In the genomic region with DNA sequence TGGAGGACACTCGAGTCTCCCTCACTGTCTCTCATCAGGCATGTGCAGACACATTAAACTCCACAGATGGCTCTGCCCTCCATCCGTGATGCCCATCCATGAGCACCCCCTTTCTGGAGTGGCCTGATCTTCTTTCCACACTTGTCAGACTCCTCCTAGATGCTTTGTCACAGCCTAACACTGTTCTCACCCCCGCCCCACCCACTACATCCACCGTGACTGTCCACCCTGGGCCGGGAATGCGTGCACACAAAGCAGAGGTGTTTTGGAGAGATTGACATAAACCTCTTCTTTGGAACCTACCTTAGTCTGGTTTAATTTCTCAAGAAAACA, we compare ENCODE assay signal across 17 mouse cellular contexts.
DNase-seq lines count a peak whose midpoint lies in the region; ATAC-seq and TF ChIP-seq lines count a peak whose summit lies in the region.
"Had no signal": no experiment of that assay in that cellular context is flagged by ENCODE, and none has a peak within 500 bp of the region (broad histone marks: within the 10 kb centered on the region; RNA-seq: fewer than 3 reads in every experiment).

No protein-coding gene starts in this region.

- H3K4me2 ChIP-seq in forebrain, embryonic 14.5 days (ENCODE audit: low read length) = no peak overlapping the region
- no peak overlapping the region for H3K4me2 ChIP-seq in forebrain, postnatal 0 days (ENCODE audit: low read depth)
- H3K4me2 ChIP-seq in hindbrain, embryonic 15.5 days = no peak overlapping the region
- no peak overlapping the region for H3K4me2 ChIP-seq in hindbrain, embryonic 11.5 days (replicated peaks; ENCODE audit: low read depth, low read length)
- H3K4me2 ChIP-seq in neural tube, embryonic 14.5 days (ENCODE audit: low read depth, low read length) = no peak overlapping the region
- no peak overlapping the region for H3K4me2 ChIP-seq in neural tube, embryonic 15.5 days
- H3K4me2 ChIP-seq: intestine, embryonic 15.5 days; limb, embryonic 12.5 days; liver, embryonic 12.5 days; midbrain, embryonic 12.5 days had no signal

- no peak overlapping the region for H3K9ac ChIP-seq in forebrain, embryonic 14.5 days (ENCODE audit: low read length)
- no peak overlapping the region for H3K9ac ChIP-seq in forebrain, postnatal 0 days
- no peak overlapping the region for H3K9ac ChIP-seq in hindbrain, embryonic 15.5 days
- H3K9ac ChIP-seq in hindbrain, embryonic 11.5 days (ENCODE audit: low read depth, low read length) = no peak overlapping the region
- H3K9ac ChIP-seq in neural tube, embryonic 14.5 days (replicated peaks; ENCODE audit: low read depth, low read length) = no peak overlapping the region
- no peak overlapping the region for H3K9ac ChIP-seq in neural tube, embryonic 15.5 days (replicated peaks)
- H3K9ac ChIP-seq: intestine, embryonic 15.5 days; limb, embryonic 12.5 days; liver, embryonic 12.5 days; midbrain, embryonic 12.5 days had no signal

- no peak for TF ChIP-seq CTCF in forebrain, postnatal 0 days (IDR thresholded peaks at IDR 0.05; ENCODE audit: low read depth)

- no peaks in the 10 kb centered on the region for H3K36me3 ChIP-seq in forebrain, embryonic 14.5 days (ENCODE audit: control insufficient read depth, insufficient read depth, low read length)
- H3K36me3 ChIP-seq in forebrain, postnatal 0 days (ENCODE audit: insufficient read depth) = no peaks in the 10 kb centered on the region
- no peaks in the 10 kb centered on the region for H3K36me3 ChIP-seq in hindbrain, embryonic 15.5 days
- H3K36me3 ChIP-seq in hindbrain, embryonic 11.5 days (ENCODE audit: control insufficient read depth, insufficient read depth, low read length) = no peaks in the 10 kb centered on the region
- no peaks in the 10 kb centered on the region for H3K36me3 ChIP-seq in neural tube, embryonic 14.5 days (ENCODE audit: control insufficient read depth, insufficient read depth, low read length)
- H3K36me3 ChIP-seq in neural tube, embryonic 15.5 days = no peaks in the 10 kb centered on the region
- H3K36me3 ChIP-seq: intestine, embryonic 15.5 days; limb, embryonic 12.5 days; liver, embryonic 12.5 days; midbrain, embryonic 12.5 days had no signal

- H3K4me3 ChIP-seq in forebrain, embryonic 14.5 days (ENCODE audit: low read depth, low read length) = no peak overlapping the region
- H3K4me3 ChIP-seq in forebrain, postnatal 0 days (ENCODE audit: low read depth, low read length) = no peak overlapping the region
- no peak overlapping the region for H3K4me3 ChIP-seq in hindbrain, embryonic 15.5 days
- H3K4me3 ChIP-seq in hindbrain, embryonic 11.5 days (ENCODE audit: low read depth, low read length) = no peak overlapping the region
- no peak overlapping the region for H3K4me3 ChIP-seq in neural tube, embryonic 14.5 days (ENCODE audit: low read depth, low read length)
- H3K4me3 ChIP-seq in neural tube, embryonic 15.5 days (replicated peaks) = no peak overlapping the region
- H3K4me3 ChIP-seq: intestine, embryonic 15.5 days; limb, embryonic 12.5 days; liver, embryonic 12.5 days; midbrain, embryonic 12.5 days had no signal

- no peaks in the 10 kb centered on the region for H3K9me3 ChIP-seq in forebrain, embryonic 14.5 days (replicated peaks; ENCODE audit: control insufficient read depth, low read length)
- no peaks in the 10 kb centered on the region for H3K9me3 ChIP-seq in forebrain, postnatal 0 days (ENCODE audit: low read length)
- no peaks in the 10 kb centered on the region for H3K9me3 ChIP-seq in hindbrain, embryonic 15.5 days
- no peaks in the 10 kb centered on the region for H3K9me3 ChIP-seq in hindbrain, embryonic 11.5 days (ENCODE audit: control insufficient read depth, low read length)
- no peaks in the 10 kb centered on the region for H3K9me3 ChIP-seq in neural tube, embryonic 14.5 days (ENCODE audit: control insufficient read depth, low read length)
- H3K9me3 ChIP-seq in neural tube, embryonic 15.5 days (replicated peaks) = no peaks in the 10 kb centered on the region
- H3K9me3 ChIP-seq: intestine, embryonic 15.5 days; limb, embryonic 12.5 days; liver, embryonic 12.5 days; midbrain, embryonic 12.5 days had no signal

- H3K27me3 ChIP-seq in forebrain, embryonic 14.5 days (replicated peaks; ENCODE audit: control insufficient read depth, insufficient read depth, low read length) = no peaks in the 10 kb centered on the region
- H3K27me3 ChIP-seq in forebrain, postnatal 0 days (ENCODE audit: insufficient read depth, low read length) = no peaks in the 10 kb centered on the region
- H3K27me3 ChIP-seq in hindbrain, embryonic 15.5 days = no peaks in the 10 kb centered on the region
- H3K27me3 ChIP-seq in hindbrain, embryonic 11.5 days (ENCODE audit: control insufficient read depth, insufficient read depth, low read length) = no peaks in the 10 kb centered on the region
- no peaks in the 10 kb centered on the region for H3K27me3 ChIP-seq in neural tube, embryonic 14.5 days (ENCODE audit: control insufficient read depth, insufficient read depth, low read length)
- no peaks in the 10 kb centered on the region for H3K27me3 ChIP-seq in neural tube, embryonic 15.5 days (replicated peaks)
- H3K27me3 ChIP-seq: intestine, embryonic 15.5 days; limb, embryonic 12.5 days; liver, embryonic 12.5 days; midbrain, embryonic 12.5 days had no signal

- 91% methylated on average over 6 of the region's 6 CpGs for WGBS in forebrain, embryonic 14.5 days
- 86% methylated on average over 6 of the region's 6 CpGs for WGBS in forebrain, postnatal 0 days
- WGBS in hindbrain, embryonic 15.5 days = 84% methylated on average over 6 of the region's 6 CpGs
- 93% methylated on average over 6 of the region's 6 CpGs for WGBS in hindbrain, embryonic 11.5 days
- 90% methylated on average over 6 of the region's 6 CpGs for WGBS in neural tube, embryonic 14.5 days
- WGBS in neural tube, embryonic 15.5 days = 86% methylated on average over 6 of the region's 6 CpGs

- ATAC-seq in forebrain, embryonic 14.5 days = 0 out of 2 replicates have a peak, but pooled peaks have one; percentile 11
- no peak for ATAC-seq in forebrain, postnatal 0 days
- peak; percentile 55 for ATAC-seq in hindbrain, embryonic 15.5 days (ENCODE audit: low FRiP score, low read depth)
- ATAC-seq in hindbrain, embryonic 11.5 days (ENCODE audit: low FRiP score) = no peak
- peak; percentile 23; the same call in 1 of the 2 replicates for ATAC-seq in neural tube, embryonic 14.5 days (ENCODE audit: low read depth)
- ATAC-seq in neural tube, embryonic 15.5 days (ENCODE audit: low FRiP score) = no peak
- ATAC-seq: intestine, embryonic 15.5 days; liver, embryonic 12.5 days had no signal

- H3K4me1 ChIP-seq in forebrain, embryonic 14.5 days (ENCODE audit: control insufficient read depth, insufficient read depth, low read length) = peaks cover 5% of the 10 kb centered on the region
- peaks cover 3% of the 10 kb centered on the region; the same call in 1 of the 2 replicates for H3K4me1 ChIP-seq in forebrain, postnatal 0 days (ENCODE audit: insufficient read depth)
- 0 out of 2 replicates have a peak, but pooled peaks cover 9% of the 10 kb centered on the region for H3K4me1 ChIP-seq in hindbrain, embryonic 15.5 days (replicated peaks)
- H3K4me1 ChIP-seq in hindbrain, embryonic 11.5 days (replicated peaks; ENCODE audit: control insufficient read depth, insufficient read depth, low read length) = no peaks in the 10 kb centered on the region
- H3K4me1 ChIP-seq in neural tube, embryonic 14.5 days (ENCODE audit: control insufficient read depth, insufficient read depth, low read length) = no peaks in the 10 kb centered on the region
- peaks cover 13% of the 10 kb centered on the region; the same call in 1 of the 2 replicates for H3K4me1 ChIP-seq in neural tube, embryonic 15.5 days
- H3K4me1 ChIP-seq: intestine, embryonic 15.5 days; limb, embryonic 12.5 days; liver, embryonic 12.5 days had no signal

- no peak for DNase-seq in forebrain, embryonic 14.5 days (ENCODE audit: low spot score)
- DNase-seq in forebrain, postnatal 0 days = no peak
- no peak for DNase-seq in hindbrain, embryonic 11.5 days (ENCODE audit: low spot score)
- no peak for DNase-seq in kidney, postnatal 4 days
- DNase-seq: cerebellum, adult 8-10 months; gastrocnemius, postnatal 10 days; heart, postnatal 14 days; kidney, adult 9 months; kidney, postnatal 25 days; lung, adult 2 months had no signal

- no peak overlapping the region for H3K27ac ChIP-seq in forebrain, embryonic 14.5 days (ENCODE audit: low read depth, low read length)
- H3K27ac ChIP-seq in forebrain, postnatal 0 days (ENCODE audit: low read depth, low read length) = no peak overlapping the region
- H3K27ac ChIP-seq in hindbrain, embryonic 15.5 days (replicated peaks) = no peak overlapping the region
- H3K27ac ChIP-seq in hindbrain, embryonic 11.5 days (ENCODE audit: low read depth, low read length) = no peak overlapping the region
- H3K27ac ChIP-seq in neural tube, embryonic 14.5 days (ENCODE audit: low read depth, low read length) = no peak overlapping the region
- no peak overlapping the region for H3K27ac ChIP-seq in neural tube, embryonic 15.5 days (replicated peaks)
- H3K27ac ChIP-seq: intestine, embryonic 15.5 days; limb, embryonic 12.5 days; liver, embryonic 12.5 days; midbrain, embryonic 12.5 days had no signal

Comparison
In these comparisons a context has a peak if more than half of its experiments do, and no peak if none do; other contexts are left out.
1. ATAC-seq: peak in forebrain, embryonic 14.5 days (single experiment), hindbrain, embryonic 15.5 days (single experiment) and neural tube, embryonic 14.5 days (single experiment); none in forebrain, postnatal 0 days (single experiment), hindbrain, embryonic 11.5 days (single experiment) and neural tube, embryonic 15.5 days (single experiment).